Mouse (Mus musculus): ENCODE measurements around the gene Arid1b.
A peak's percentile ranks its signal among the peaks of the same experiment; 100 is the strongest.

The Arid1b gene

GRCm38 (mm10) chr17:5197083-5197482 is 203.0 kb downstream of the Arid1b start:
- DNase-seq = no peak

DNA sequence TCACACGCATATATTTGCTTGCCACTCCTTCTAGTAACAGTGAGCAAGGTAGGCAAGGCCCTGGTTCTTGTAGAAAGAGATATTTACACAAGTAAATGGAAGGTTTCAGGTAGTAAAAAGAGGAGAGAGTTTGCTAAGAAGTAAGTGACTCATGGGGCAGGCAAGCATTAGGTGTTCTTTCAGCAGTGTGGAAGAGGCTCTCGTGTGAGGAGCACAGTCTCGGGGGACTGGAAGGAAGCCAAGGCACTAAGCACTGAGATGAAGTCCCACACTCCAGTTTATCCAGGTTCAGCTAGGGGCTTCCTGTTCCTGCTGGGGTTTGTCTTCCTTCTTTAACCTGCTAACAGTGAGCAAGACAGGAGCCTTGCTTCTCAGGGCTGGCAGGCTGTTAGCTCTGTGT is 203.6 kb downstream of the Arid1b start:
- DNase-seq = no peak

- no peak for DNase-seq
Observed at GRCm38 (mm10) chr17:5198252-5198651, 204.1 kb downstream of the Arid1b start.

GRCm38 (mm10) chr17:5198811-5199210 is 204.7 kb downstream of the Arid1b start:
- DNase-seq = no peak

DNA sequence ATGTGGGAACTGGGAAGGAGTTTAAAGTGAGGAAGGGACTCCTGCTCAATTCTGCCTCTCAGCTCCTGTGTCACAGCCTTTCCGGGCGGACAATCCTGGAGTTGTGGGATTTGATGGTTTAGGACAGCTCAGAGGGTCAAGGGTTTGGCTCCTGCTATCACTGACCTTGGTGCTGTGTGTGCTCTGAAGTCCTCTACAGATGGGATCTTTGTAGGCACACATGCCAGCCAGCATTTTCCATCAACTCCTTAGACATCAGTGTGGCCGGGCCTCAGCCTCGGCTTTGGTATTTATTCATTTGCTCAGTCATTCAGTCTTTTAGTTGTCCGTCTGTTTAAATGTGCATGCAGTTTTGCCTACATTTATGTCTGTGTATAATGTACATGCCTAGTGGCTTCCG is 206.5 kb downstream of the Arid1b start:
- no peak for DNase-seq

DNA sequence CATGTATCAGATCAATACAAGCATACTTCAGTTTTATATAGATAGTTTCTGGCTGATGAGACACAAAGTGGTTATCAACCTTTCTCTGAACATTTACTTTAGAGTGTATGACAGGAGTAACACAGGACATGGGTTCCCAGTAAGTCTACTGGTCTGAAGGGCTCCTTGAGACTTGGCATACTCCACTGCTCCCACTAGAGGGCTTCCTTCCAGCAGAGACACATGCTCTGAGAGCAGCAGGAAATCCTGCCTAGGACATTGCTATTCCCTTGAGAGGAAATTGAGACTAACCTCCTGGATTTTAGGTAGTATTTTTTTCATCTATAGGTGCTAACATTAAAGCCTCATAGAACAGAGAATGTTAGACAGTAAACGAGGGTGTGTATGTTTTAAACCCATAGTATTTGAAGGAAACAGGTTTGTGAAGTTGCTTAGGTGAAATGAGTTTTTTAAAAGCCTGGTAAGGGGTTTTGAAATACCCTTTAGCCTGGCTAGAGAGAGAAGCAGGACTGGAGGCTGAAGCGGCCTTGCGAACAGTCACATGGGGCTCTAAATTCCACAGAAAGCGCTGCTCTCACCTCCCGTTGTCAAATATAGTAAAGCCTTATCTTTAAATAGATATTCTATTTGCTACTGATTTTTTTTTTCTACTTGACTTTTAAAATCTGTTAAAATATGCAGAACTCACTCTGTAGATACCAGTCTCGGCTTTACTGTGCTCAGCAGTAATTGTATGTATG is 207.9 kb downstream of the Arid1b start:
- DNase-seq = peak; percentile 73

DNA sequence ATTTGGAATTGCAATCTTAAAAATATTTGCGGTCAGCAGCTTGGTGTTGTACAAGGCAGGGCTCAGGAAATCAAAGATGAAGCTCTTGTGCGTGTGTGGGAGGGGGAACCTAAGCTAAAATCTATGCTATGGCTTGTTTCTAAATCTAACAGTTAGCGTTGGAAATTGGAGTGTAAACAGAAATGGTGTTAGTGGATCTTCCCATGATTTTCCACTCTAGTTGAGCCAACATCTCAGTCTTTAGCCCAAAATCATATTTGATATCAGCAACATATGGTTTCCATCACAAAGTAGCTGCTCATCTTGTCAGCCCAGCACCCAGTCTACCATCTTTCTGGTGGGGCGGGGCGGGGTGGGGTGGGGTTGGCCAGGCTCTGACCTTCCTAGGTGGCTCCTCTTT is 208.6 kb downstream of the Arid1b start:
- DNase-seq = no peak

GRCm38 (mm10) chr17:5203346-5204102 is 209.4 kb downstream of the Arid1b start:
- DNase-seq = no peak

- DNase-seq = peak; percentile 64
Observed at GRCm38 (mm10) chr17:5204103-5204665, 210.1 kb downstream of the Arid1b start.

GRCm38 (mm10) chr17:5205163-5205581 is 211.0 kb downstream of the Arid1b start:
- DNase-seq = peak; percentile 76

DNA sequence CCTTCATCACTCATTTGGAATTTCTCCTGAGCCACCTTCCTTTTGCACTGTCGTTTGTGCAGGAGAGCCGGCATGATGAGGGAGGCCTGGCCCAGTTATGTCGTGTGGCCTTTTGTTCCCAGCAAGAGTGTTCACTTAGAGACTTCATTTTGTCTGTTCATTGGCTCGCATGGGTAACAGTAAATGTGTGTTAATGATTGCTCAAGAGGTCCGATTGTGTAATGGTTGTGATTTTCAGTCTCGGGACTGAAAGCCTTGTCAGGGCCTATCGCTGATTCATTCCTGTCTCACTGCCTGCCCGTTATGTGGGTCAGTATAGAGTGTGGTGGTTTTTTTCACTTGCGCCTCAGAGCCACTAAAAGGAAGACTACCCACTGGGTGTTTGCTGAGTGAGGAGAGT is 212.6 kb downstream of the Arid1b start:
- no peak for DNase-seq

DNA sequence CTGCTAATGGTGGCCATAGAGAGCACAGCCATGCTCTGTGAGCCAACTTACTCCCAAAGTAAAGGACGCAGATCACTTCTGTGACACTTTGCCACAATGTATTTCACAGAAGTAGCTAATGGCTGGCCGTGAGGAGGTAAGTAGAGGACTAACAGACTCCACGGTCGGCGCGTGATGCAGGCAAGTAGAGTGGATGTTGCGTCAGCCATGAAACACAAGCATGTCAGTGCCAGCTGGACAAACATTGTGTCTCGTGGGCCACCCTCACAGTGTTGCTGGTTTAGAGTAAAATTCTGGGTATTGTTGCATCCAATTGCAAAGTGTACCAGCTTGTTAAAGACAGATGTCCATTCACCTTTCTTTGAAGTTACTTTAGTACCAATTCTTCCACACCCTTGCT is 213.7 kb downstream of the Arid1b start:
- no peak for DNase-seq

DNA sequence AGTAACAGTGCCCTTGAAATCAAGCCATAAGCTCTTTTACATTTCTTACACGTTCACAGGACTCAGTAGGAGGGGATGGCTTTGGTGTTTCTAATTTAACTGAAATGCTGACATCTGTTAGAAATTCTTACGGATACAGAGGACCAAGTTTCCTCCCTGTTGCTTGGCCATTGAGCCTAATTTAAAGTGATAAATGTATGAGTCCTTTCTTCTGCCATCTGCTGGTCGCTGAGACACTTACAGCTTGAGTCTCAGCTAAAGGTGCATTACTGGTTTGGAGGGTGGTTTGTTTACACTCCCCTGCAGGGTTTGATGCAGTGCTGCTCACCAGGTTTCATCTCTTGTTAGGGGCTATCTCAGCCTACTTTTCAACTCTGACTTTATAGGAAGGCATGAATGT is 214.2 kb downstream of the Arid1b start:
- DNase-seq = peak; percentile 55

- no peak for DNase-seq
Observed at GRCm38 (mm10) chr17:5209076-5209475, 214.9 kb downstream of the Arid1b start.

DNA sequence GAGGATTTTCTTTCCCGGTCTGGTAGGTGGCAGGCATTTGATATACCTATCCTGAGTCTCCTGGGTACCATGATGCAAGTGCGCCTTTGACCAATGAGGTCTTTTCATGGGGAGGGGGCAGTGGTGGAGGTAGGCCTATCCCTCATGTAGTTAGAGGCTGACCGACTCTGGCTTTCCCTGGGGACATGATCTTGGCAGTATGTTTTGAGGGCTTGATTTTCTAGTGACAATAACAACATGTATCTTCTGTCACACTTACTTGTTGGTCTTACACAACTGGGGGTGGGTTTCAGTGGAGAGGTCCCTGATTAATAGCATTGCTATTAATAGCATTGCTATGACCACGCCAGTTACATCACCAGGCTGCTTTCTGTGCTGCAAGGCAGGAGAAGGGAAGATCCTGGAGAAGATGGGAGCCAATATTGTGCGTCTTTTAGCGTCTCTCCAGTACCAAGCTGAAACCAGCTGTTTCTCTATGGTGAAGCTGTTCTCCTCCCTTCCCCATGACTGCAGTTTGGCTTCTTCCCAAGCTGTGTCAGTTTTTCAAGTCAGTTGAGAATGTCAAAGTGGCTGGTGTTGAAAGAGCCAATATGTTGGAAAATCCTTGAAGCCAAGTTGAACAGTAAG is 216.1 kb downstream of the Arid1b start:
- no peak for DNase-seq

GRCm38 (mm10) chr17:5210891-5211290 is 216.8 kb downstream of the Arid1b start:
- no peak for DNase-seq

DNA sequence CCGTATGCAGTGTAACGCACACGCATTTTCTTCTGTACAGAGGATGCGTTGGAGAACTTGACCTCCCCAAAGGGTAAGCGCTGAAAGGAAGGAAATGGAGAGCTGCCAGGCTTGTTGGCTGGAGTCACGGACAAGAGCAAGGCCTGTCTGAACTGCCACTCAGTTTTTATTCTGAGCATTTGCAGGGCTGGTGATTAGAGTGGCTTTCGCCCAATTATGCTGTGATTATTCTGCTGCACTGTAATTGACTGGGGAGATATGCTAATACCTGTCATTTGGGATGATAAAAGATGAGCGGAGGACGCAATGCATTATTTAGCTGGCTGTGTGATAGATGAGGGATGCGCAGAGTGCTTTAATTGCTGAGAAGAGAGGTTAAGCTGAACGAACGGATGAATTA is 218.0 kb downstream of the Arid1b start:
- DNase-seq = peak; percentile 81

GRCm38 (mm10) chr17:5213441-5213840 is 219.3 kb downstream of the Arid1b start:
- DNase-seq = no peak

- no peak for DNase-seq
Observed at GRCm38 (mm10) chr17:5215352-5215751, 221.2 kb downstream of the Arid1b start.

- DNase-seq = no peak
Observed at GRCm38 (mm10) chr17:5216965-5217546, 222.9 kb downstream of the Arid1b start.

GRCm38 (mm10) chr17:5217852-5218845 is 224.0 kb downstream of the Arid1b start:
- DNase-seq = no peak
